Mouse (Mus musculus) sigmoid colon, adult 10 weeks (tissue): ENCODE data around the gene Ankrd2. TPM values are rescaled to one million over a fixed set of nuclear protein-coding genes. Genes with fewer than 3 reads are reported as not detected.

ENCODE experiments used
- polyA plus RNA-seq: library from polyadenylated mRNA; stranded (reverse); fragments of 350-450 nt; fragmentation: Illumina TruSeq; extraction: RNeasy Lipid Tissue Mini Kit (QIAGEN cat#74804); gene quantifications from one replicate; pipeline ENCODE4 v1.2.3, GENCODE M21; 2014; ENCODE audit warnings: low read depth, low replicate concordance

The Ankrd2 gene
- not detected for polyA plus RNA-seq

DNA sequence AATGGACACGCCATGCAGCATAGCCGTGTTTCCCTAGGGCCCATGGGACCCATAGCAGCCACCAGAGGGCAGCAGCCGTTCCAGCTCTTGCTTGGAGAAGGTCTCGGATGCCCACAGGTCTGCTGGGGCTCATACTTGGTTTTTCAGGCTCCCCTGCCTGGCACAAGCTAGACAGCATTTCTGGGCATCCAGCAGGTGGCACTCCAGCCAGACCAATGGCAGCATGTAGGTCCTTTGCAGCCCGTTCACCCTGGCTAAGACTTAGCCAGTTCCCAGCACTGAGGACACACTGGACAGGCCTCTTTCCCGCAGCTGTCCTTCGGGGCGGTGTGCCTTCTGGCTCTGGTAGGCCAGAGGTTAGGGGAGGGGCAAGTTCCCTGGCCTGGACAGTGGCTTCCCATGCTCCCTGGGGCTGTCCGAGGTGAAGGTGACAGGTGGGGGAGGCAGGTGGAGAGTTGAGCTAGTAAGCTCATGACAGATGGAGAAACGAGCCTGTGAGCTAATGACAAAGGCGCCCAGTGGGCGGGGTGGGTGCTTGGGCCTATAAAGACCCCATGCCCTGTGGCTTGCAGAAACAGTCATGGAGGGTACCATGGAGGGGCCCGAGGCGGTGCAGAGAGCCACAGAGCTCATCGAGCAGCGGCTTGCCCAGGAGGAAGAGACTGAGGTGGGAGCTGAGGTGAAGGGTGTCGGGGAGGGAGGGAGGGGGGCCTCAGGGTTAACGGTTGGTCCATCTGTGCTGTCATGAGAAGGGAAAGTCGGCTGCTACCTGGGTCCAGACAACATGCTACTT lies at the start of gene Ankrd2:
TSS of gene Ankrd2 (plus strand) at position 545 of the 793 bp plus-strand sequence.

GRCm38 (mm10) chr19:42045269-42046102 lies 9.7 kb downstream of the Ankrd2 start, which contains the start of gene Hoga1:
Gene Hoga1 (plus strand): TSS chr19:42045610.

DNA sequence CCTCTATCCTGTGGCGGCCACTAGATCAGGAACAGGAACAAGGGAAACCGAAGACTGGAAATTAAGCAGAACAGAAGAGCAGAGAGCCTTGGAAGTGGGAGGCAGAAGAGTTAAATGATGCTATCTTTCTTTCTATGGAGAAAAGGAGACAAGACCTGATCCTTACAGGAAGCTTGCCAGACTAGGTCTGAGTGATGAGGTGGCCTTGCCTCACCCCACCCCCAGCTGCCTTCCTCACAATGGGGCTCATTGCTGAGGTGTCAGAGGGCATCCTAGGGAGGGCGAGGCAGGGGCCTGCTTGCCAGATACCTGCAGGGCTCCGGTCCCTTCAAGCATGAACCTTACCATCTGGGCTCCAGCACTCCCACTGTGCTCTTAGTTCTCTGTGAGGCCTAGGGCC lies 16.1 kb downstream of the Ankrd2 start, which contains the start of gene 4933411K16Rik:
TSS of gene 4933411K16Rik (plus strand) at position 301 of the 400 bp plus-strand sequence.

GRCm38 (mm10) chr19:42086166-42086565 lies 50.4 kb downstream of the Ankrd2 start, which contains the start of gene Morn4:
Gene Morn4 (minus strand): TSS chr19:42086357.

GRCm38 (mm10) chr19:42089748-42090595 lies 54.2 kb downstream of the Ankrd2 start, which contains the start of gene Pi4k2a:
Gene Pi4k2a (plus strand): TSS chr19:42090470.

Other genes with a start within 250 kb of the Ankrd2 start
- gene Arhgap19, start 234.0 kb upstream of the Ankrd2 start, polyA plus RNA-seq = 4.9 TPM
- 3.8 TPM for gene Frat1, start 206.0 kb upstream of the Ankrd2 start, polyA plus RNA-seq
- 21.7 TPM for gene Frat2, start 187.9 kb upstream of the Ankrd2 start, polyA plus RNA-seq
- gene Rrp12, start 139.8 kb upstream of the Ankrd2 start, polyA plus RNA-seq = 0.44 TPM
- gene Pgam1, start 124.1 kb upstream of the Ankrd2 start, polyA plus RNA-seq = 203 TPM
- gene Exosc1, start 102.6 kb upstream of the Ankrd2 start, polyA plus RNA-seq = 18.5 TPM
- 35.5 TPM for gene Zdhhc16, start 102.5 kb upstream of the Ankrd2 start, polyA plus RNA-seq
- gene Mms19, start 54.8 kb upstream of the Ankrd2 start, polyA plus RNA-seq = 13.1 TPM
- gene Ubtd1, start 54.2 kb upstream of the Ankrd2 start, polyA plus RNA-seq = not detected
- gene Hoga1, start 9.6 kb downstream of the Ankrd2 start, polyA plus RNA-seq = 2.1 TPM
- not detected for gene 4933411K16Rik, start 16.2 kb downstream of the Ankrd2 start, polyA plus RNA-seq
- gene Morn4, start 50.4 kb downstream of the Ankrd2 start, polyA plus RNA-seq = 0.32 TPM
- 6.4 TPM for gene Pi4k2a, start 54.5 kb downstream of the Ankrd2 start, polyA plus RNA-seq
- gene Avpi1, start 93.1 kb downstream of the Ankrd2 start, polyA plus RNA-seq = not detected
- gene Marveld1, start 111.4 kb downstream of the Ankrd2 start, polyA plus RNA-seq = 13.5 TPM
- 16.4 TPM for gene Zfyve27, start 128.0 kb downstream of the Ankrd2 start, polyA plus RNA-seq
- gene Sfrp5, start 166.3 kb downstream of the Ankrd2 start, polyA plus RNA-seq = 0.38 TPM
- gene Golga7b, start 211.6 kb downstream of the Ankrd2 start, polyA plus RNA-seq = 0.25 TPM